Mouse (Mus musculus) adrenal gland, adult (tissue): Measurements from ENCODE around the gene Amt.

Experiments used
- DNase-seq, 2 experiments: peaks; one replicate each; pipeline ENCODE4 v3.0.0; 2022 to 2023; ENCODE audit warnings: low spot score in 1 of 2; ENCODE audit not compliant: inconsistent age in 2 of 2

The Amt gene

GRCm38 (mm10) chr9:108338551-108338885 lies 41.9 kb downstream of the Amt start:
- peak in 1 of 2 experiments; percentile 26 for DNase-seq

DNA sequence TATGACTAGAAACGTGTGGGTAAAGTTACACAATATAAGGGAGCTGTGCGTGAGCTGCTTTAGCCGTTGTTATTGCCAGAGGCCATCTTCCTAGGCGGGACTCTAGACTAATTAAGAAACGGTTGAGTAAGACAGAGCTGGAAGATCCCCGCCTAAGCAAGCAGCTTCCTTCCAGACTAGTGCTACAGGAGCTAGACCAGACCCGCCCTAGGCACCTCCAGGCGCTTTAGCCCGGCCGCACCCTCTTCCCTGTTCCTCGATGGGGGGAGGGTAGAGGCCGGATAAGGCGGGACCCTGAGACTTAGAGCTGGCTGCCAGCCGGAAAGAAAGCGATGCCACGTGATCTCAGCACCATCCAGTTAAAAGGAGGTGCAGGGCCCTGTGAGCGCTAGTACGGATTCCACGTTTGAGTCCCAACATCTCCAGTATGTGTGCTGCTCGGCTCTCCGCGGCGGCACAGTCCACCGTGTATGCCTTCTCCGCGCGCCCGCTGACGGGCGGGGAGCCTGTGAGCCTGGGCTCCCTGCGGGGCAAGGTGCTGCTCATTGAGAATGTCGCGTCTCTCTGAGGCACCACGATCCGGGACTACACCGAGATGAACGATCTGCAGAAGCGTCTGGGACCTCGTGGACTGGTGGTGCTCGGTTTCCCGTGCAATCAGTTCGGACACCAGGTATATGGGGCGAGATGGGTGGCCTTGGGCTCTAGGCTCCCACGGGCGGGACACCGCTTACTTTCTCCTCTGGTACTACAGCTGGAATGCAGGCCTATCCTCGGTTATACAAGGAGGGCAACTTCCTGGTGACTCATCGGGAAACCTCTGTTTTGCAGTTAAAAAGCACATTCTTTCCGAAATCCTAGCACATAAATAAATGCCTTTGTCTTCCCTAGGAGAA lies 42.5 kb downstream of the Amt start, which contains the start of gene Gpx1:
Gpx1 (plus strand) TSS at position 18 of the 896 bp plus-strand sequence.
- peak; percentile 94 to 97 for DNase-seq

- peak in 1 of 2 experiments; percentile 53 for DNase-seq
These were observed 43.2 kb downstream of the Amt start for GRCm38 (mm10) chr9:108339886-108340257.

DNA sequence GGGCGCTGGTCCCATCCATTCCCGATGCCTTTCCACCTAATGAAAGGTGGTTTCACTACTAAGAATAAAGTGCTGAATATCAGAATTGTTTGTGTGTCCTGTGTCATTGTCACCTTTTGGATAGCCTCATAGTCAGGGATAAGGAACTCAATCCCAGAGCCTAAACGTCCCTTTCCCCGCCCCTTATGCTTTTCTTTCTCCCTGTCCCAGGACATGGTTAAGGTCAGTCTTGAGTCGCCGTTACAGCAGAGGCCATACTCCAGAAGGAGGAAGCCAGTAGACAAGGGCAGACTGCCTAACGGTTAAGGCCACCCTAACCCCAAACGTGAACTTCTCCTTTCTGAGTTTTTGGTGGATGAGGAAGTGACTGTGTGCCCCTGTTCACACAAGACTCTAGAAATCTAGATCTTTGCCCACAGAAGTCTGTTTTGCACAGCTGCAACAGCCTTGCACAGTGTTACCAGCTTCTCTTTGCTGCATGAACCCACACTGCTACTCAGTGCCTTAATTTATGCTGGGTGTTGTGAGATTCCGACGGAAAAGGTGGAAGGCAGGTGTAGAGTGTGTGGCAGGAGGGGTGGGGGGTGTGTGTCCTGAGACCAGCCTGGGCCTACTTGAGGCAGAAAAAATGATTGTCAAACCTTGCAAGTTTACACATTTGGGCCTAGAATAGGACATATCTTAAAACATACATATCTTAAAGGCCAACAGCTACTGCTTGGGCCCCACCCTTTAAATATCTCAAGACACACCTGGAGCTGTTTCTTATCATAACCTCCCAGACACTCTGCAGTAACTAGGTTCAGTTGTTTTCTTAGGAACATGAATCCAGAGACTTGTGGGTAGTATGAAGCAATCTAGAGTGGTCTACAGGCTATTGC lies 43.8 kb downstream of the Amt start:
- DNase-seq = peak; percentile 66 to 89

- no peak for DNase-seq
These were observed 44.5 kb downstream of the Amt start for GRCm38 (mm10) chr9:108341139-108341475.

- peak; percentile 47 to 77 for DNase-seq
These were observed 45.1 kb downstream of the Amt start for GRCm38 (mm10) chr9:108341801-108342200.

DNA sequence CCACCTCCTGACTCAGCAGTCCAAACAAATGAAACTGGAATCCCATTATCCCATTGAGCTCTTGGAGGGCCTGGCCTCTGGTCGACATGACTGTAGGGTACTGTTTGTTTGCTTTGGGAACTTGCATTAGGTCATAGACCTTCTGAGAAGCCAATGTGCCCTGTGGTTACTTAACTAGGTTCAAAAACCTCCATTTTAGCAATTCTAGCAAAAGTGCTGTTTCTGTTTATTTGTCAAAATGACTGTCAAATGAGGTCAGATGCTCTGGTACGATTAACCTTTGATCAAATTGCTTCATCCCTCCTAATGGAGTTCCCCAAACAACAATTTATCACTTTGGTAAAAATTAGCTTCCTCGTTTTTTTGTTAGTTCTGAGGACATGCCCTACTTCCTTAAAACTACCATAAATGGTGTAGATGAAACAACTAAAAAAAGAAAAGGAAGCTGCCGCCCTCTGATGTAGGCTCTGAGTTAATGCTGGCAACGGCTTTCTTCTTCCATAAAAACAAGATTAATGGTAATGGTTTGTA lies 45.7 kb downstream of the Amt start:
- peak; percentile 33 to 79 for DNase-seq

DNA sequence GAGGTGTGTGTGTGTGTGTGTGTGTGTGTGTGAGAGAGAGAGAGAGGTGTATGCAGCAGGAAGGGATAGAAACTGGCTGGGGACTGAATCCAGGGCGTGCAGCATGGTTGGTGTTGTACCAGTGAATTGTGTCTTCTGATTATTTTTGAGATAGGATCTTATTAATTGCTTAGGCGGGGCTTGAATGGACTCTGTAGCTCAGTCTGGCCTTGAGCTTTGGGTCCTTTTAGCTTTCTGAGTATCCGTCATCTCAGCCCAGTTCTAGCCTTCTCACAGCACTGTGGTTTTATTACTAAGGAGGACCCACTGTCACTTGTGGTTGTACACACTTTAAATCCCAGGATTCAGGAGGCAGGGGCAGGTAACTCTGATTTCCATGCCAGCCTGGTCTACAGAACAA lies 46.7 kb downstream of the Amt start:
- DNase-seq = peak; percentile 38 to 80

- DNase-seq = no peak
These were observed 47.2 kb downstream of the Amt start for GRCm38 (mm10) chr9:108343835-108344234.

GRCm38 (mm10) chr9:108344471-108344870 lies 47.8 kb downstream of the Amt start:
- DNase-seq = no peak

DNA sequence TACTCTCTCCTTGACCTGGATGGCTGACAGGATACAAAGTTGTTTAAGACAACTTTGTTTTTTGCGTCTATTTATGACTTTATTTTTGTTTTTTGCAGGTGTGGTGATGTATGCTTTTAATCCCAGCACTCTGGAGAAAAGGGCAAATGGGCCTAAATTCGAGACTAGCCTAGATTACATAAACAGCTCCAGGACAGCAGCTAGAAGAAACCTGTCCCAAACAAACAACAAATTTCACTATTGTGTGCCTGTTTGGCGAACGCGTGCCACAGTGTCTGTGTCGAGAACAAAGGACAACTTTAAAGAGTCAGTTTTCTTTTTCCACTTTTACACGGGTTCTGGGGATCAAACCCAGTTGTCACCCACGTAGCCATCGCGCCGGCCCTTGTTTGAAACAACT lies 50.4 kb downstream of the Amt start:
- peak in 1 of 2 experiments; percentile 17 for DNase-seq

GRCm38 (mm10) chr9:108347540-108348289 lies 51.1 kb downstream of the Amt start, which contains the start of gene Usp4:
TSS of gene Usp4 (plus strand) at chr9:108347853.
- DNase-seq = peak; percentile 92 to 97

DNA sequence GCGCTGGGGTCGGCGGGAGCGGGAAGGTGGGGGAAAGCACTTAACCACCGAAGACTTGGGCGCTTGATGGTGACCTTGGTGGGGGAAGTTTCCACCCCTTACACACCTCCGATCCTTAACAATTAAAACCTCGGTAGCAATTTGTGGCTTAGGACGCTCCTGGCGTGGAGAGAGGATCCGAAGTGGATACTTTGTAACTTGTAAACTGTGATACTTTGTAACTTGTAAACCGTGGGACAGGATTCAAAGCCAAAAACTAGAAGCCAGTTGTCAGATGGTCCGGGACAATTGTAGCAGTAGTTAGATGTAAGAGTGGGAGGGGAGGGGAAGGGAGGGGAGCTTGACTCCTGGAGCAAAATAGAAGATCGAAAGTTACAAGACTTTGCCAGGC lies 51.6 kb downstream of the Amt start:
- no peak for DNase-seq

- no peak for DNase-seq
These were observed 53.1 kb downstream of the Amt start for GRCm38 (mm10) chr9:108349727-108350126.
